Mouse (Mus musculus): ENCODE results near the gene Peg3.

The Peg3 gene

DNA sequence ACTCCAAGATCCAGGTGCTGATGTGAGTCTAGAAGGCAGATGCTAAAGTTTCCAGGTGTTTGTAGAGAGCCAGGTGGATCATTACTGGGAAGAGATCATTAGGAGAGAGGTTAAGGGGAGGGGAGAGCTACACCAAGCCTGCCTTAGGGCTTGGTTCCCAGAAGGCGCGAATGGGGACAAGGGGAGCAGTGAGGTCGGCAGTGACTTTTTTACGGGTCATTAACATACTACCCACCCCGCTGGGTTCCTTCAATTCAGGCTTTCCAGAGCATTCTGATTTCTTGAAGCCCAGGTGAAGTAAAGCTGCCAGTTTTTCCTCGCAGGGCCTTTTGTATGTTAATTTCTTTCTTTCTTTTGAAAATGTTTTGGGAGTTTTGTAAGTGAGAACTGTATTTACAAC lies 29.9 kb upstream of the Peg3 start:
- Histone ChIP-seq H3K27me3 (ENCODE audit: insufficient read depth, low read length) (no peaks in the 10 kb centered on the region), H3K9me3 (ENCODE audit: low read length) (no peaks in the 10 kb centered on the region), H3K36me3 (ENCODE audit: insufficient read depth, low read length) (no peaks in the 10 kb centered on the region), H3K4me1 (replicated peaks; ENCODE audit: low read depth, low read length) (peaks cover 46% of the 10 kb centered on the region), H3K4me3 (replicated peaks; ENCODE audit: low read length) (no peak overlapping the region)
- TF ChIP-seq NANOG (IDR thresholded peaks at IDR 0.05; ENCODE audit: borderline replicate concordance, low read length) = peak; percentile 35; the same call in 1 of the 2 replicates
- TF ChIP-seq POU5F1 (IDR thresholded peaks at IDR 0.05; ENCODE audit: borderline replicate concordance, low read length) = no peak; the same call in 1 of the 2 replicates
- TF ChIP-seq CTCF (conservative IDR thresholded peaks at IDR 0.05; ENCODE audit: low read length) = no peak

DNA sequence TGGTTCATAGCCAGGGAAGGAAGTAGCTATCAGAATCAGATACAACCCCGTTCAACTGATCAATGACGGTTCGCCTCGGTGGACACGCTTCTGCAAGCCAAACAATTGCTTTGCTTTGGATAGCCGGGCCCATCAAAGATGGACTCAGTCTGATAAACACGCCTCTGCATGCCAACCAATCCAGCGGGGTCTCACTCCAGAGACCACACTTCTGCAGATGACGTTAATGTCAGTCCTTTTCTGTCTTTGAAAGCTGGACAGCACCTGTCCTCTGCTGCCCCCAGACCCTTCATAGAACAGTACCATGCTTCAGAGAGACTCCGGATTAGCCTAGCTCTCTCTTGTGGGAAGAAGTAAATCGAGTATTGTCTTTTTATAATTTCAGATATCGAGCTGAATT lies 29.5 kb upstream of the Peg3 start:
- H3K9me3 ChIP-seq (ENCODE audit: low read length) = no peaks in the 10 kb centered on the region
- no peaks in the 10 kb centered on the region for H3K36me3 ChIP-seq (ENCODE audit: insufficient read depth, low read length)
- no peaks in the 10 kb centered on the region for H3K27me3 ChIP-seq (ENCODE audit: insufficient read depth, low read length)
- peaks cover 45% of the 10 kb centered on the region for H3K4me1 ChIP-seq (replicated peaks; ENCODE audit: low read depth, low read length)
- no peak for TF ChIP-seq CTCF (conservative IDR thresholded peaks at IDR 0.05; ENCODE audit: low read length)
- no peak for TF ChIP-seq NANOG (IDR thresholded peaks at IDR 0.05; ENCODE audit: borderline replicate concordance, low read length)
- TF ChIP-seq POU5F1 (IDR thresholded peaks at IDR 0.05; ENCODE audit: borderline replicate concordance, low read length) = no peak; the same call in 1 of the 2 replicates
- no peak overlapping the region for H3K4me3 ChIP-seq (replicated peaks; ENCODE audit: low read length)

- Histone ChIP-seq H3K4me3 (replicated peaks; ENCODE audit: low read length) (no peak overlapping the region), H3K36me3 (ENCODE audit: insufficient read depth, low read length) (no peaks in the 10 kb centered on the region), H3K27me3 (ENCODE audit: insufficient read depth, low read length) (no peaks in the 10 kb centered on the region), H3K9me3 (ENCODE audit: low read length) (no peaks in the 10 kb centered on the region), H3K4me1 (replicated peaks; ENCODE audit: low read depth, low read length) (peaks cover 42% of the 10 kb centered on the region)
- TF ChIP-seq CTCF (conservative IDR thresholded peaks at IDR 0.05; ENCODE audit: low read length) = no peak
- no peak for TF ChIP-seq POU5F1 (IDR thresholded peaks at IDR 0.05; ENCODE audit: borderline replicate concordance, low read length)
- no peak for TF ChIP-seq NANOG (IDR thresholded peaks at IDR 0.05; ENCODE audit: borderline replicate concordance, low read length)
These were observed 26.6 kb upstream of the Peg3 start for GRCm38 (mm10) chr7:6756777-6757291.

DNA sequence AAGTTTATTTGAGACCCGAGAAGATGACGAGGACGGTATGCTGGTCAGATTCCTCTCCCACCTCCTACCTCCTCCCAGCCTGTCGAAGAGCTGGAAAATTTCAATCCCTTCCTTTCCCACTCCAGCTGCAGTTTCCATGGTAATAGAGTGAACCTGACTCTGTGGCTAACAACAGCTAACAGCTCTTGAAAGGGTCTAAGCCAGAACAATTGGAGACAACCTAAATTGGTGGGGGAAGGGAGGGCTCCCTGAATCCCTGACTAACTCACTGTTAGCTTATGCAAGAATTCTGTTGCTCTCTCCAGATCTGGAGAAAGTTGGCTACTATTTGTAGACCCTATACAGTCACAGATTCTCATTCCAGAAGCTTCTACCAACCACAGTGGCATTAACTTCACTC lies 23.2 kb upstream of the Peg3 start:
- no peaks in the 10 kb centered on the region for H3K27me3 ChIP-seq (ENCODE audit: insufficient read depth, low read length)
- no peaks in the 10 kb centered on the region for H3K36me3 ChIP-seq (ENCODE audit: insufficient read depth, low read length)
- peaks cover 22% of the 10 kb centered on the region for H3K4me1 ChIP-seq (replicated peaks; ENCODE audit: low read depth, low read length)
- TF ChIP-seq NANOG (IDR thresholded peaks at IDR 0.05; ENCODE audit: borderline replicate concordance, low read length) = no peak
- no peak for TF ChIP-seq CTCF (conservative IDR thresholded peaks at IDR 0.05; ENCODE audit: low read length)
- TF ChIP-seq POU5F1 (IDR thresholded peaks at IDR 0.05; ENCODE audit: borderline replicate concordance, low read length) = no peak
- H3K4me3 ChIP-seq (replicated peaks; ENCODE audit: low read length) = no peak overlapping the region
- no peaks in the 10 kb centered on the region for H3K9me3 ChIP-seq (ENCODE audit: low read length)

GRCm38 (mm10) chr7:6749196-6749595 lies 19.0 kb upstream of the Peg3 start:
- H3K9me3 ChIP-seq (ENCODE audit: low read length) = no peaks in the 10 kb centered on the region

GRCm38 (mm10) chr7:6744281-6744904 lies 14.2 kb upstream of the Peg3 start:
- Histone ChIP-seq H3K9me3 (ENCODE audit: low read length) (no peaks in the 10 kb centered on the region), H3K36me3 (ENCODE audit: insufficient read depth, low read length) (no peaks in the 10 kb centered on the region), H3K4me1 (replicated peaks; ENCODE audit: low read depth, low read length) (no peaks in the 10 kb centered on the region), H3K27me3 (ENCODE audit: insufficient read depth, low read length) (no peaks in the 10 kb centered on the region), H3K4me3 (replicated peaks; ENCODE audit: low read length) (no peak overlapping the region)
- TF ChIP-seq NANOG (IDR thresholded peaks at IDR 0.05; ENCODE audit: borderline replicate concordance, low read length) (no peak), CTCF (conservative IDR thresholded peaks at IDR 0.05; ENCODE audit: low read length) (no peak), POU5F1 (IDR thresholded peaks at IDR 0.05; ENCODE audit: borderline replicate concordance, low read length) (no peak)

More at GRCm38 (mm10) chr7:6749196-6749595, 19.0 kb upstream of the Peg3 start:
- TF ChIP-seq POU5F1 (IDR thresholded peaks at IDR 0.05; ENCODE audit: borderline replicate concordance, low read length) (no peak), NANOG (IDR thresholded peaks at IDR 0.05; ENCODE audit: borderline replicate concordance, low read length) (no peak), CTCF (conservative IDR thresholded peaks at IDR 0.05; ENCODE audit: low read length) (no peak)
- Histone ChIP-seq H3K4me3 (replicated peaks; ENCODE audit: low read length) (no peak overlapping the region), H3K4me1 (replicated peaks; ENCODE audit: low read depth, low read length) (peaks cover 12% of the 10 kb centered on the region), H3K27me3 (ENCODE audit: insufficient read depth, low read length) (no peaks in the 10 kb centered on the region), H3K36me3 (ENCODE audit: insufficient read depth, low read length) (no peaks in the 10 kb centered on the region)

DNA sequence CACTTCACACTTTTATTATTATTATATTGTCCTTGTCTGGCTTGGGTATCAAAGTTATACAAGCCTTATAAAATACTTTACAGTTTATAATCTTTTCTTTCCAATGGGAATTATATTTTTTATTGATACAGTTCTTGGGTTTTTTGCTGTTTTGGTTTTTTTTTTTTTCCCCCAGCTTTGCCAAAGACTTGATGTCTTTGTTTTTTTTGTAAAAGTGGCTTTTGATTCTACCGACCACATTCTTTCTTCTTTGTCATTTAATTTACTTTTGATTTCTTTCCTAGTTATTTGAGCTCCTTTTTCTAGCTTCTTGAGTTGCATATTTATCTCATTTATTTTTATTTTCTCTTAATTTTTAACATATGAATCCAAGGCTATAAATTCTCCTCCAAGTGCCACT lies 5.8 kb upstream of the Peg3 start:
- Histone ChIP-seq H3K27me3 (ENCODE audit: insufficient read depth, low read length) (no peaks in the 10 kb centered on the region), H3K9me3 (ENCODE audit: low read length) (peaks cover 21% of the 10 kb centered on the region), H3K36me3 (ENCODE audit: insufficient read depth, low read length) (no peaks in the 10 kb centered on the region), H3K4me3 (replicated peaks; ENCODE audit: low read length) (no peak overlapping the region), H3K4me1 (replicated peaks; ENCODE audit: low read depth, low read length) (peaks cover 12% of the 10 kb centered on the region)
- TF ChIP-seq NANOG (IDR thresholded peaks at IDR 0.05; ENCODE audit: borderline replicate concordance, low read length) (no peak), CTCF (conservative IDR thresholded peaks at IDR 0.05; ENCODE audit: low read length) (no peak), POU5F1 (IDR thresholded peaks at IDR 0.05; ENCODE audit: borderline replicate concordance, low read length) (no peak)

DNA sequence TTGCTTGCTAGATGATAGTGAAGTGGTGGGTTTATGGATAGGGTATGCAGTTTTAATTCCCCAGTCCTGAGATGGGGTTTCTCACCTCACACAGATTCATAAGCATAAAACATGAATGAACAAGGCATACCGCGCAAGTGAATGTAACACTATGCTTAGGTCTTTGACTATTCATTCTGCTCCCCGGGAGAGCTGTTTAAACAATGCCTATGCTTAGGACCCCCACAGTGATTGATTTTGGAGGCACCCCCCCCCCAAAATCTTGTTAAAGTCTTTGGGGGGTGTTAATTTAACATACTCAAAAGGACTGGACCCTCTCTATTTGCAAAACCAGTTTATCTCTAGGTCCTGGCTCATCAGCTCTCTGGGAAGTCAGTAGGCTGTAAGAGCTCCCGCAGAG lies 1.7 kb upstream of the Peg3 start:
- Histone ChIP-seq H3K36me3 (ENCODE audit: insufficient read depth, low read length) (no peaks in the 10 kb centered on the region), H3K9me3 (ENCODE audit: low read length) (peaks cover 62% of the 10 kb centered on the region), H3K27me3 (ENCODE audit: insufficient read depth, low read length) (no peaks in the 10 kb centered on the region), H3K4me3 (replicated peaks; ENCODE audit: low read length) (no peak overlapping the region), H3K4me1 (replicated peaks; ENCODE audit: low read depth, low read length) (peaks cover 13% of the 10 kb centered on the region)
- TF ChIP-seq CTCF (conservative IDR thresholded peaks at IDR 0.05; ENCODE audit: low read length) (no peak), POU5F1 (IDR thresholded peaks at IDR 0.05; ENCODE audit: borderline replicate concordance, low read length) (no peak), NANOG (IDR thresholded peaks at IDR 0.05; ENCODE audit: borderline replicate concordance, low read length) (no peak)
